19 mouse cellular contexts compared by ENCODE assay signal in the genomic region with DNA sequence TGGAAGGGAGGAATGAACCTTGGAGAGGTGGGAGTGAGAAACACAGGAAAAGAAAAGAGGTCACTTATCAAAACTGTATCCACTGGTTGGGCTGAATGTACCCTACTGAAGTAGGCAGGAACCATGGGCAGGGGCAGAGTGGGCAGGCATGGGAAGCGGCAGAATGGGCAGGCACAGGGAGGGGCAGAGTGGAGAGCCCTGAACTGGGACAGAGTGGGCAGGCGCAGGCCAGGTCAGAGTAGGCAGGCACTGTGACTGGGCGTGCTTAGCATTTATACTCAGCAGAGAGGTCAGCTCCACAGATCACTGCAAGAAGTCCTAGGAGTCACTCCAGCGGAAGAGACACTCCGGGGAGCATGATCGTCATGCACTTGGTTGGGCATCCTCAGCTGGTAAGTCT. TPM values are rescaled to one million over a fixed set of nuclear protein-coding genes. Genes with fewer than 3 reads are reported as not detected.
"Had no signal": no experiment of that assay in that cellular context is flagged by ENCODE, and none has a peak within 500 bp of the region (broad histone marks: within the 10 kb centered on the region; RNA-seq: fewer than 3 reads in every experiment).

A gene (plus strand): TSS at position 301 of the 400 bp plus-strand sequence.

RNA-seq across cellular contexts. Expression of the gene that starts here (rescaled TPM):
- polyA plus RNA-seq: cerebellum, adult 2 months; cortical plate, adult 2 months; embryonic facial prominence, embryonic 10.5 days; embryonic facial prominence, embryonic 11.5 days; embryonic facial prominence, embryonic 12.5 days; embryonic facial prominence, embryonic 13.5 days; embryonic facial prominence, embryonic 14.5 days; embryonic facial prominence, embryonic 15.5 days; erythroblast, embryonic 14.5 days; forebrain, embryonic 10.5 days; forebrain, embryonic 11.5 days; forebrain, embryonic 12.5 days; forebrain, embryonic 13.5 days; forebrain, embryonic 14.5 days; forebrain, embryonic 15.5 days; forebrain, embryonic 16.5 days; forebrain, postnatal 0 days; frontal cortex, adult 2 months; heart, adult 2 months had no signal
